Mouse (Mus musculus): ENCODE measurements around the gene Slc4a4. TPM values are rescaled to one million over a fixed set of nuclear protein-coding genes. Genes with fewer than 3 reads are reported as not detected.

Slc4a4 gene
- polyA plus RNA-seq, 1 experiment: 49.3 TPM

GRCm38 (mm10) chr5:88930611-88931010 lies 44.0 kb downstream of the Slc4a4 start:
- no peak overlapping the region for H3K4me3 ChIP-seq (ENCODE audit: insufficient read depth, low read depth, low read length)
- H3K4me1 ChIP-seq (ENCODE audit: control insufficient read depth, insufficient read depth, insufficient read length, low read length): peaks cover 16% of the 10 kb centered on the region
- H3K27ac ChIP-seq (replicated peaks; ENCODE audit: low read depth, low read length): peak overlapping the region; percentile 76

- no peak overlapping the region for H3K4me3 ChIP-seq (ENCODE audit: insufficient read depth, low read depth, low read length)
- peak overlapping the region; percentile 76 for H3K27ac ChIP-seq (replicated peaks; ENCODE audit: low read depth, low read length)
- H3K4me1 ChIP-seq (ENCODE audit: control insufficient read depth, insufficient read depth, insufficient read length, low read length): peaks cover 16% of the 10 kb centered on the region
Measured at GRCm38 (mm10) chr5:88931176-88931575, 44.6 kb downstream of the Slc4a4 start.

- no peak overlapping the region for H3K4me3 ChIP-seq (ENCODE audit: insufficient read depth, low read depth, low read length)
- H3K4me1 ChIP-seq (ENCODE audit: control insufficient read depth, insufficient read depth, insufficient read length, low read length): peaks cover 18% of the 10 kb centered on the region
- peak overlapping the region; percentile 26 for H3K27ac ChIP-seq (replicated peaks; ENCODE audit: low read depth, low read length)
Measured at GRCm38 (mm10) chr5:88933454-88933853, 46.8 kb downstream of the Slc4a4 start.

DNA sequence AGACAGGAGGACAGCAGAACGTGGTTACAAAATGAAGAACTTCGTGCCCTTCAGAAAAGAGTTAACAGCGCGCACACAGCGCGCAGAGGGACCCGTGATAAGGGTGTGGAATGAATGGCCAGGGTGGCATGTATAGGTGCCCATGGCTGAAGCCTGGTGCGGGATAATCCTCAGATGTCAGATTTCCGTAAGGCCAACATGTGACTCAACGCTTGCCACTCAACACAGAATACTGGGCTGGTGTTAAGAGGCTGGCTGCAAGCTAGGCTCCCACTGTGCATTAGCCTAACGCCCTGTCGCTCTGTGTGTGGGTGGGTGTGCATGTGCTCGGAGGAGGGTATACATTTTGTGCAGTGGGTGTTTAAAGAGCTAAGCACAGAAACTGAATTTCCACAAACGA lies 47.3 kb downstream of the Slc4a4 start:
- no peak overlapping the region for H3K4me3 ChIP-seq (ENCODE audit: insufficient read depth, low read depth, low read length)
- H3K4me1 ChIP-seq (ENCODE audit: control insufficient read depth, insufficient read depth, insufficient read length, low read length): peaks cover 19% of the 10 kb centered on the region
- peak overlapping the region; percentile 26 for H3K27ac ChIP-seq (replicated peaks; ENCODE audit: low read depth, low read length)

DNA sequence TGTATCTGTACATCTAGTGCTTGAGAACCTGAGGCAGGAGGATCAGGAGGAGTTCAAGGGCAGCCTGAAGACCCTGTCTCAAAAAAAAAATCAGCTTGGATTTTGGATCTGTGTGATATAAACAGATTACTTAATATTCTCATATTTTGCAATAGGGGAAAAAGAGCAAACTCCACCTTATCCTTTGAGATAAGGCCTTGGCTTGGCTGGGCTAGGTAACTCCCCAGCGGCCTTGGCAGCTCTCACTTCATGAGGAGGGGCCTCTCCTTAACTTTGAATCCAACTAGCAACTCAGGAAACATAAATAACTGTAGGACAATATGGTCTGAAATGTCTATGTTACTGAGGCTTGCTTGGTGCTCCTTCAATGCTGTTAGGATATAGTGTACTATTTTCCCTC lies 51.6 kb downstream of the Slc4a4 start:
- H3K4me3 ChIP-seq (ENCODE audit: insufficient read depth, low read depth, low read length): no peak overlapping the region
- peaks cover 12% of the 10 kb centered on the region for H3K4me1 ChIP-seq (ENCODE audit: control insufficient read depth, insufficient read depth, insufficient read length, low read length)
- H3K27ac ChIP-seq (replicated peaks; ENCODE audit: low read depth, low read length): peak overlapping the region; percentile 51

GRCm38 (mm10) chr5:88939151-88939550 lies 52.5 kb downstream of the Slc4a4 start:
- no peak overlapping the region for H3K4me3 ChIP-seq (ENCODE audit: insufficient read depth, low read depth, low read length)

GRCm38 (mm10) chr5:88939782-88940181 lies 53.2 kb downstream of the Slc4a4 start:
- no peak overlapping the region for H3K4me3 ChIP-seq (ENCODE audit: insufficient read depth, low read depth, low read length)
- peak overlapping the region; percentile 64 for H3K27ac ChIP-seq (replicated peaks; ENCODE audit: low read depth, low read length)
- H3K4me1 ChIP-seq (ENCODE audit: control insufficient read depth, insufficient read depth, insufficient read length, low read length): peaks cover 9% of the 10 kb centered on the region; the same call in 1 of the 2 replicates

More at GRCm38 (mm10) chr5:88939151-88939550, 52.5 kb downstream of the Slc4a4 start:
- peak overlapping the region; percentile 64 for H3K27ac ChIP-seq (replicated peaks; ENCODE audit: low read depth, low read length)
- H3K4me1 ChIP-seq (ENCODE audit: control insufficient read depth, insufficient read depth, insufficient read length, low read length): peaks cover 9% of the 10 kb centered on the region; the same call in 1 of the 2 replicates

- H3K27ac ChIP-seq (replicated peaks; ENCODE audit: low read depth, low read length): no peak overlapping the region
- no peak overlapping the region for H3K4me3 ChIP-seq (ENCODE audit: insufficient read depth, low read depth, low read length)
Measured at GRCm38 (mm10) chr5:88941905-88942304, 55.3 kb downstream of the Slc4a4 start.

GRCm38 (mm10) chr5:88945661-88946339 lies 59.2 kb downstream of the Slc4a4 start:
- peak overlapping the region; percentile 28; the same call in 1 of the 2 replicates for H3K27ac ChIP-seq (replicated peaks; ENCODE audit: low read depth, low read length)
- no peak overlapping the region for H3K4me3 ChIP-seq (ENCODE audit: insufficient read depth, low read depth, low read length)
- H3K4me1 ChIP-seq (ENCODE audit: control insufficient read depth, insufficient read depth, insufficient read length, low read length): no peaks in the 10 kb centered on the region

More at GRCm38 (mm10) chr5:88941905-88942304, 55.3 kb downstream of the Slc4a4 start:
- peaks cover 9% of the 10 kb centered on the region; the same call in 1 of the 2 replicates for H3K4me1 ChIP-seq (ENCODE audit: control insufficient read depth, insufficient read depth, insufficient read length, low read length)

GRCm38 (mm10) chr5:88950337-88950736 lies 63.7 kb downstream of the Slc4a4 start:
- Histone ChIP-seq H3K4me1 (ENCODE audit: control insufficient read depth, insufficient read depth, insufficient read length, low read length) (no peaks in the 10 kb centered on the region; the same call in 1 of the 2 replicates), H3K27ac (replicated peaks; ENCODE audit: low read depth, low read length) (0 out of 2 replicates have a peak overlapping the region, but pooled peaks have one; percentile 42), H3K4me3 (ENCODE audit: insufficient read depth, low read depth, low read length) (no peak overlapping the region)

DNA sequence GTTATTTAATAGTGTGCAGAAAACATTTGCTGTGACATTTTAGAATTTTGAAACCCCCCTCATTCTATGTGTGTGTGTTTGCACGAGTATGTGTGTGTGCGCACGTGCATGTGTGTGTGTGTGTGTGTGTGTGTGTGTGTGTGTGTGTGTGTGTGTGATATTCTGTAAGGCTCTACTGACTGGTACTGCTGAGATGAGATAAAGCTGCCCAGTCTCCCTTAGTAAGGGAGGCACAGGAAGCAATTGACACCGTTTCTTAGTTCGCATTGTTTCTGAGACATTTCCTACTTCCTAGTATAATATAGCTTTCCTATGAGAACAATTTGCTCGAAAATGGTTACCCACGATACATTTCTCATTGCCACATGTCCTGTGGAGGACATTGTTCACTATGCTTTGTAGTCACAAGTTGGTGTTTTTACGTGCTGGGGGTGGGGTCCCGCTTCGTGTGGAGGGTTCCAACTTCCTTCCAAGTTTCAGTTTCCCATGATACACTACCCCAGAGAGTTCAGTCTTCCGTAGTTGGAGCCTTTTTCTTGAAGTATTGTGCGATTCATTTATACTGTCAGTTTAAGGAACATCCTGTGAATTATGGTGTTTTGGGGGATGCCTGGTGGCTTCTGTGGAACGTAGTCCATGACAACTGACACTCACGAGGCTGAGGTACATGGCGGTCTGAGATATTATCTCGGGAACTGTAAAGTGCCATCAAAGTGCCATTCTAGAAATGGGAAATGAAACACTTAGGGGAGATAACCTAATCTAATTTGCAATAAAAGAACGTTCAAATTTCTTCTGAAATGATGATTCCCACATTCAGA lies 66.3 kb downstream of the Slc4a4 start:
- Histone ChIP-seq H3K27ac (replicated peaks; ENCODE audit: low read depth, low read length) (0 out of 2 replicates have a peak overlapping the region, but pooled peaks have one; percentile 42), H3K4me3 (ENCODE audit: insufficient read depth, low read depth, low read length) (peak overlapping the region; percentile 31), H3K4me1 (ENCODE audit: control insufficient read depth, insufficient read depth, insufficient read length, low read length) (no peaks in the 10 kb centered on the region; the same call in 1 of the 2 replicates)

GRCm38 (mm10) chr5:88957735-88958134 lies 71.1 kb downstream of the Slc4a4 start:
- H3K4me3 ChIP-seq (ENCODE audit: insufficient read depth, low read depth, low read length): no peak overlapping the region
- no peaks in the 10 kb centered on the region; the same call in 1 of the 2 replicates for H3K4me1 ChIP-seq (ENCODE audit: control insufficient read depth, insufficient read depth, insufficient read length, low read length)
- 0 out of 2 replicates have a peak overlapping the region, but pooled peaks have one; percentile 12 for H3K27ac ChIP-seq (replicated peaks; ENCODE audit: low read depth, low read length)

- H3K27ac ChIP-seq (replicated peaks; ENCODE audit: low read depth, low read length): 0 out of 2 replicates have a peak overlapping the region, but pooled peaks have one; percentile 0
- no peaks in the 10 kb centered on the region for H3K4me1 ChIP-seq (ENCODE audit: control insufficient read depth, insufficient read depth, insufficient read length, low read length)
- H3K4me3 ChIP-seq (ENCODE audit: insufficient read depth, low read depth, low read length): no peak overlapping the region
Measured at GRCm38 (mm10) chr5:88958966-88959365, 72.3 kb downstream of the Slc4a4 start.

- Histone ChIP-seq H3K27ac (replicated peaks; ENCODE audit: low read depth, low read length) (no peak overlapping the region), H3K4me1 (ENCODE audit: control insufficient read depth, insufficient read depth, insufficient read length, low read length) (no peaks in the 10 kb centered on the region), H3K4me3 (ENCODE audit: insufficient read depth, low read depth, low read length) (no peak overlapping the region)
Measured at GRCm38 (mm10) chr5:88959412-88959811, 72.8 kb downstream of the Slc4a4 start.
